Mouse (Mus musculus) adrenal gland, adult 2 months (tissue): Measurements from ENCODE around the gene Klk1b11. TPM values are rescaled to one million over a fixed set of nuclear protein-coding genes. Genes with fewer than 3 reads are reported as not detected.
"Not testable (repeated sequence)": the region's sequence is repeated elsewhere in the genome, so short reads cannot be mapped to it uniquely, and the experiment has no call there.

Experiments used
- DNase-seq: peaks from one replicate; pipeline ENCODE4 v3.0.0; 2021
- long read RNA-seq: library from polyadenylated mRNA; stranded (forward); transcript quantifications from one replicate; pipeline ENCODE4 v2.0.0, GENCODE M21; 2021
- polyA plus RNA-seq: library from polyadenylated mRNA; depleted of rRNA; stranded (reverse); fragments of >200 nt; gene quantifications from 2 replicates; pipeline ENCODE4 v1.2.3, GENCODE M21; 2012; rRNA removed
- total RNA-seq, 2 experiments: library from RNA; stranded (reverse); gene quantifications; 2 replicates each; pipeline ENCODE4 v1.2.3; 2021

Gene Klk1b11
- total RNA-seq (not detected), polyA plus RNA-seq (not detected in 2 replicates)
- long read RNA-seq = 0 reads

DNA sequence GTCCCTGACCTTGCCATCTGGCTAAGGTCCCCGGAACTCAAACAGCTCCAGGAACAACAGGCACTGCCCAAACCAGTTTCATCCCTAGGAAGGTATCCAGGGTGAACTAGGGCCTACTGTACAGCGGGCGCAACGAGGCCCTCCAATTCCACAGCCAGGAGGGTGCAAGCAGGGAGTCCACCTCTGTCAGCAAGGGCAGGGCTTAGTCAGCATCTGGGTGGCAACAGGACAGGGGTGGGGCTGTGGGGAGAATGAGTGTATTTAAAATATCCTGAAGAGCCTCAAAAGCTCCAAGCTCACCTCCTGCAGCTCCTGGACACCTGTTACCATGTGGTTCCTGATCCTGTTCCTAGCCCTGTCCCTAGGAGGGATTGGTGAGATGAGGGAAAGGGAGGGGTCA is at the start of gene Klk1b11:
Gene Klk1b11, plus strand, starts transcription at position 301 of the 400 bp plus-strand sequence.
- not testable (repeated sequence) for DNase-seq

DNA sequence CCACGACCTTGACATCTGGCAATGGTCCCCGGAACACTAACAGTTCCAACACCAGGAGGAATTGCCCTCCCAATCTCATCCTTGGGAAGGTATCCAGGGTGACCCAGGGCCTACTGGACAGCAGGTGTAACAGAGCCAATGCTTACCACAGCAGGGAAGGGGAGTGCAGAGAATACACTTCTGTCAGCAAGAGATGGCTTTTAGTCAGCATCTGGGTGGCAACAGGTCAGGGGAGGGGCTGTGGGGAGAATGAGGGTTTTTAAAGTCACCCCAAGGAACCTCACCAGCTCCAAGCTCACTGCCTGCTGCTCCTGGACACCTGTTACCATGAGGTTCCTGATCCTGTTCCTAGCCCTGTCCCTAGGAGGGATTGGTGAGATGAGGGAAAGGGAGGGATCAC is 45.3 kb upstream of the Klk1b11 start, which contains the start of gene Klk1b8:
Gene Klk1b8, plus strand, starts transcription at position 301 of the 400 bp plus-strand sequence.
- no peak for DNase-seq

DNA sequence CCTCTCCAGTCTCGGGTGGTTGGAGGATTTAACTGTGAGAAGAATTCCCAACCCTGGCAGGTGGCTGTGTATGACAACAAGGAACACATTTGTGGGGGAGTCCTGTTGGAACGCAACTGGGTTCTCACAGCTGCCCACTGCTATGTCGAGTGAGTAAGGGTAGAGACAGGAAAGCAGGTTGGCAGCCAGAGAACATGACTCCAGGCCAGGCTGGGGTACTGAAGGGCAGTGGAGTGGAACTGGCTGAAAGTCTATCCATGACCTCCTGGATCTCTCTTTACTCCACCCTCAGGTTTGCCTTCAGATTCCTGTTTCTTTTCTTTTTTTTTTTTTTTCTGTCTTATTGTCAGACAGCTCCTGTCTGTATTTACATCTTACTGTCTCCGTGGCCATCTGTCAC is 43.0 kb upstream of the Klk1b11 start:
- no peak for DNase-seq

DNA sequence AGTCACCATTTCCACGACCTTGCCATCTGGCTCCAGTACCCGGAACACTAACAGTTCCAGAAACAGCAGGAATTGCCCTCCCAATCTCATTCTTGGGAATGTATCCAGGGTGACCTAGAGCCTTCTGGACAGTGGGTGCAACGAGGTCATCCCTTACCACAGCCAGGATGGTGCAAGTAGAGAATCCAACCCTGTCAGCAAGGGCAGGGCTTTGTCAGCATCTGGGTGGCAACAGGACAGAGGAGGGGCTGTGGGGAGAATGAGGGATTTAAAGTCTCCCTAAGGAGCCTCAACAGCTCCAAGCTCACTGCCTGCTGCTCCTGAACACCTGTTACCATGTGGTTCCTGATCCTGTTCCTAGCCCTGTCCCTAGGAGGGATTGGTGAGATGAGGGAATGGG is 29.2 kb upstream of the Klk1b11 start, which contains the start of gene Klk1b1:
Gene Klk1b1, plus strand, starts transcription at position 301 of the 400 bp plus-strand sequence.
- DNase-seq = no peak

DNA sequence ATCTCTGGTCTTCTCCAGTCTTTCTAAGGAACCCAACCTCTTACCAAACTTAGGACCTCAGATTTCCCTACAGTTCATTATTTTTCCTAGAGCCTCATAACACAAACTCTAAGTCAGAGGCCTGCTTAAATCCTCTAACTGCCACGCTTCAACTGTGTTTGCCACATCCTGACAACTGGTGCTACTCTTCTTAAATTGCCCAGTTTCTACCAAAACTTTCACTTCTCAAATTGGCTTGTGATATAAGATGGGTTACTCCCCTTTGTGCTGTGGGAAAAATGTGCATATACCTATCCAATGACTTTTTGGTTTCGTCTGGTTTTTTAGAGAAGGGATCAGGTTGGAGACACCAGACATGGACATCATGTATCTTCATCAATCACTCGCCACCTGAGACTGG is 28.6 kb upstream of the Klk1b11 start:
- no peak for DNase-seq

DNA sequence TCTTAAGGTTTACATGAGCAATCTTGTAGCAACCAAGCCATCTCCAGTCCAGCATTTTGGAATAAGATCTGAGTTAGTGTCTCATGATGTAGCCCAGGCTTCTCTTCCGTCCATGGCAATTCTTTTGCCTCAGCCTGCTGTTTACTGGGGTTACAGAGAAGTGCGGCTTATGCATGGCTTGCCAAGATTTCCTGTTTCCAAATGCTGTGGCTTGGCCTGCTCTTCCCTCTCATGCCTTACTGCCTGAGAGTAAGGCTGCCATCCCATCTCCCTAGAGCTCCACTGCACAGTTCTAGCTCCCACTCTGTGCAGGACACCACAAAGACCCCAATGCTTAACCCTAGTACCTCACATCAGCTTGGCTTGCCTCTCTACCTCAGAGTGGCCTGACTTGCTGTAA is 28.1 kb upstream of the Klk1b11 start:
- DNase-seq = no peak

DNA sequence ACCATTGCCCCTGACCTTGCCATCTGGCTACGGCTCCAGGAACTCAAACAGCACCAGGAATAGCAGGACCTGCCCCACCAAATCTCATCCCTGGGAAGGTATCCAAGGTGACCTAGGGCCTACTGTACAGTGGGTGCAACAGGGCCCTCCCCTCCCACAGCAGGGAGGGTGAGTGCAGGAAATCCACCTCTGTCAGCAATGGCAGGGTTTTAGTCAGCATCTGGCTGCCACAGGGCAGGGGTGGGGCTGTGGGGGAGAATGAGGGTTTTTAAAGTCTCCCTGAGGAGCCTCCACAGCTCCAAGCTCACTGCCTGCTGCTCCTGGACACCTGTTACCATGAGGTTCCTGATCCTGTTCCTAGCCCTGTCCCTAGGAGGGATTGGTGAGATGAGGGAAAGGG is 19.9 kb upstream of the Klk1b11 start, which contains the start of gene Klk1b9:
Gene Klk1b9, plus strand, starts transcription at position 301 of the 400 bp plus-strand sequence.
- DNase-seq = not testable (repeated sequence)

DNA sequence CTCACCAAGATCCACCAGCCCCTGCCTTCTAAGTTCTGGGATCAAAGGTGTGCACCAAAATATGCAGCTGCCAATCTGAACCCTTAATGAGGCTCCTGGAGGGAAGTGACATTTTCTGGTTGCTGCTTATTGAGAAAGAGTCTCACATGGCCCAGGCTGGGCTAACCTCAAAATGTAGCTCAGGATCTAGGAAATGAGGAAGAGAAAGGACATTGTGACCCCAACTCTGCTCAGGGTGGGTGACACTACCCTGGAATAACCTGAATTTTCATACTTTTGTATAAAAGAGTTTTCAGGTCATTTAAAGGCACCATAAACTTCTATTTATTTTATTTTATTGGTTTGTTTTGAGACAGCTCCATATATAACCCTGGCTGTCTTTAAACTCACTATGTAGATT is 10.0 kb upstream of the Klk1b11 start:
- DNase-seq = no peak

DNA sequence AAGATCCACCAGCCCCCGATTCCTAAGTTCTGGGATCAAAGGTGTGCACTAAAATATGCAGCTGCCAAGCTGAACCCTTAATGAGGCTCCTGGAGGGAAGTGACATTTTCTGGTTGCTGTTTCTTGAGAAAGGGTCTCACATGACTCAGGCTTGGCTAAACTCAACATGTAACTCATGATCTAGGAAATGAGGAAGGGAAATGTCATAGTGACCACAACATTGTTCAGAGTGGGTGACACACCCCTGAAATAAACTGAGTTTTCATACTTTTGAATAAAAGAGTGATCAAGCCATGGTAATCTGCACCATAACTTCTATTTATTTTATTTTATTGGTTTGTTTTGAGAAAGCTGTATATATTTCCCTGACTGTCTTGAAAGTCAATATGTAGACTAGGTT is 856 bp upstream of the Klk1b11 start:
- DNase-seq = not testable (repeated sequence)

DNA sequence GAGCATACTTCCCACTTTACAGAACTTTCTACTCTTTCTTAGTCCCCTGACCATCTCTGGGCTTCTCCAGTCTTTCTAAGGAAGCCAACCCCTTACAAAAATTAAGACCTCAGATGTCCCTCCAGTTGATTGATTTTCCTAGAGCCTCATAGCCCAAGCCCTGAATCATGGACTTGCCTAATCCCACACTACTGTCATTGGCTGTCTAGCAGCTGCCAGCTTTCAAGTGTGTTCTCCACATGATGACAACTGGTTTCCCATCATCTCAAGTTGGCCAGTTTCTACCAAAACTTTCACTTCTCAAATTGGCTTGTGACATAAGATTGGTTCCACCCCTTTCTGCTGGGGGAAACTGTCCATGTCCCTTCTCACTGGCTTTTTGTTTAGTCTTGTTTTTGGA is 9.2 kb downstream of the Klk1b11 start:
- DNase-seq = no peak

DNA sequence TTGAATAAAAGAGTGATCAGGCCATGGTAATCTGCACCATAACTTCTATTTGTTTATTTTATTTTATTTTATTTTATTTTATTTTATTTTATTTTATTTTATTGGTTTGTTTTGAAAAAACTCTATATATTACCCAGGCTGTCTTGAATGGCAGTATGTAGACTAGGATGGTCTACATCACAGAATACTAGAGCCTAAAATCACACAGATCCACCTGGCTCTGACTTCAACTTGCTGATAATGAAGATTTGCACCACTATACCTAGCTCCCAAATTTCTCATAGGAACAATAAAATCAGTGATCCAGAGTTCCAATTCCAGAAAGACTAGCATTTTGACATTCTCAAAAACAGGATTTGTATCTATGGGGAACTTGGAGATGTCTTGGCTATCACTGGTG is 16.2 kb downstream of the Klk1b11 start, which contains the start of gene Klk1b26:
Gene Klk1b26, plus strand, starts transcription at position 301 of the 400 bp plus-strand sequence.
- DNase-seq = not testable (repeated sequence)

DNA sequence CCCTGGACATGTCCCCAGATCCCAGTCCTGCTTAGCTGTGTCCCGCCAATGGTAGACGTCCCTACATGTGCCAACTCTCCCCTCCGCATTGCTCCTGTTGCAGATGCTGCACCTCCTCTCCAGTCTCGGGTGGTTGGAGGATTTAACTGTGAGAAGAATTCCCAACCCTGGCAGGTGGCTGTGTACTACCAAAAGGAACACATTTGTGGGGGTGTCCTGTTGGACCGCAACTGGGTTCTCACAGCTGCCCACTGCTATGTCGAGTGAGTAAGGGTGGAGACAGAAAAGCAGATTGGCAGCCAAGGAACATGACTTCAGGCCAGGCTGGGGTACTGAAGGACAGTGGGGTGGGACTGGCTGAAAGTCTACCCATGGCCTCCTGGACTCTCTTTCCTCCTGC is 19.0 kb downstream of the Klk1b11 start:
- DNase-seq = not testable (repeated sequence)

DNA sequence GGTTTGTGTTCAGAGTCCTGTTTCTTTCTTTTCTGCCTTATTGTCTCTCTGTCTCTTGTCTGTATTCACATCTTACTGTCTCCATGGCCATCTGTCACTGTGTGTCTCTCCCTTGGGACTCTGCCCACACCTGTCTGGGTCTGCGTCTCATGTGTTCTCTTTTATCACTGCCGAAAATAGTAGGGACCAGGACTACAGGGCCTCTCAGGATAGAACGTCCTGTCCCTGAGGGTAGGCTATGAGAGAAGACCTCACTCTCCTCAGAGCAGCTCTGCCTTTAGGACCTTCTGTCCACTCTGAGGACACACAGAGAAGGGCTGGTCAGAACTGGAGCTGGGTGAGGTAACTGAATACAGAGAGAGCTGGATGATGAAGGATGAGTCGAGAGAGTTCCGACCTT is 19.4 kb downstream of the Klk1b11 start:
- DNase-seq = no peak

Other genes starting within 250 kb of the Klk1b11 start
- not detected for gene Klk12, start 227.0 kb upstream of the Klk1b11 start, total RNA-seq
- gene Klk12, start 227.0 kb upstream of the Klk1b11 start, polyA plus RNA-seq = not detected in 2 replicates
- gene Klk11, start 221.3 kb upstream of the Klk1b11 start, total RNA-seq = not detected
- gene Klk11, start 221.3 kb upstream of the Klk1b11 start, polyA plus RNA-seq = not detected in 2 replicates
- gene Klk10, start 214.8 kb upstream of the Klk1b11 start, total RNA-seq = under 1 TPM; 0.40 to 0.62 TPM
- 1.0 and 1.4 TPM in 2 replicates for gene Klk10, start 214.8 kb upstream of the Klk1b11 start, polyA plus RNA-seq
- gene Klk9, start 204.0 kb upstream of the Klk1b11 start, total RNA-seq = not detected
- gene Klk9, start 204.0 kb upstream of the Klk1b11 start, polyA plus RNA-seq = not detected in 2 replicates
- gene Klk8, start 198.3 kb upstream of the Klk1b11 start, total RNA-seq = 1 to 10 TPM; 3.0 to 3.5 TPM
- 1.4 and 2.3 TPM in 2 replicates for gene Klk8, start 198.3 kb upstream of the Klk1b11 start, polyA plus RNA-seq
- gene Klk7, start 184.6 kb upstream of the Klk1b11 start, total RNA-seq = not detected
- not detected in 2 replicates for gene Klk7, start 184.6 kb upstream of the Klk1b11 start, polyA plus RNA-seq
- gene Klk6, start 171.4 kb upstream of the Klk1b11 start, total RNA-seq = not detected
- gene Klk6, start 171.4 kb upstream of the Klk1b11 start, polyA plus RNA-seq = not detected in 2 replicates
- gene Klk5, start 153.9 kb upstream of the Klk1b11 start, total RNA-seq = not detected
- gene Klk5, start 153.9 kb upstream of the Klk1b11 start, polyA plus RNA-seq = not detected in 2 replicates
- not detected for gene Klk4, start 114.7 kb upstream of the Klk1b11 start, total RNA-seq
- not detected in 2 replicates for gene Klk4, start 114.7 kb upstream of the Klk1b11 start, polyA plus RNA-seq
- gene Klk15, start 62.1 kb upstream of the Klk1b11 start, total RNA-seq = not detected
- gene Klk15, start 62.1 kb upstream of the Klk1b11 start, polyA plus RNA-seq = not detected in 2 replicates
- not detected for gene Klk1b8, start 45.2 kb upstream of the Klk1b11 start, total RNA-seq
- gene Klk1b8, start 45.2 kb upstream of the Klk1b11 start, polyA plus RNA-seq = not detected in 2 replicates
- not detected for gene Klk1b1, start 29.1 kb upstream of the Klk1b11 start, total RNA-seq
- gene Klk1b1, start 29.1 kb upstream of the Klk1b11 start, polyA plus RNA-seq = not detected in 2 replicates
- gene Klk1b9, start 19.8 kb upstream of the Klk1b11 start, total RNA-seq = not detected
- not detected in 2 replicates for gene Klk1b9, start 19.8 kb upstream of the Klk1b11 start, polyA plus RNA-seq
- not detected for gene Klk1b26, start 16.3 kb downstream of the Klk1b11 start, total RNA-seq
- gene Klk1b26, start 16.3 kb downstream of the Klk1b11 start, polyA plus RNA-seq = not detected in 2 replicates
- not detected for gene Klk1b27, start 56.4 kb downstream of the Klk1b11 start, total RNA-seq
- gene Klk1b27, start 56.4 kb downstream of the Klk1b11 start, polyA plus RNA-seq = not detected in 2 replicates
- gene Klk1b21, start 106.5 kb downstream of the Klk1b11 start, total RNA-seq = not detected
- 0.33 and 0.63 TPM in 2 replicates for gene Klk1b21, start 106.5 kb downstream of the Klk1b11 start, polyA plus RNA-seq
- not detected for gene Klk1b22, start 116.8 kb downstream of the Klk1b11 start, total RNA-seq
- gene Klk1b22, start 116.8 kb downstream of the Klk1b11 start, polyA plus RNA-seq = 1.5 TPM in 1 of 2 replicates, not detected in the other
- not detected for gene Klk1b16, start 140.9 kb downstream of the Klk1b11 start, total RNA-seq
- not detected in 2 replicates for gene Klk1b16, start 140.9 kb downstream of the Klk1b11 start, polyA plus RNA-seq
- not detected for gene Klk1b24, start 192.4 kb downstream of the Klk1b11 start, total RNA-seq
- not detected in 2 replicates for gene Klk1b24, start 192.4 kb downstream of the Klk1b11 start, polyA plus RNA-seq
- gene Klk1b3, start 202.3 kb downstream of the Klk1b11 start, total RNA-seq = not detected
- gene Klk1b3, start 202.3 kb downstream of the Klk1b11 start, polyA plus RNA-seq = not detected in 2 replicates
- not detected for gene Klk1b4, start 211.6 kb downstream of the Klk1b11 start, total RNA-seq
- gene Klk1b4, start 211.6 kb downstream of the Klk1b11 start, polyA plus RNA-seq = not detected in 2 replicates
- gene Klk1b5, start 220.1 kb downstream of the Klk1b11 start, total RNA-seq = not detected
- not detected in 2 replicates for gene Klk1b5, start 220.1 kb downstream of the Klk1b11 start, polyA plus RNA-seq
- not detected for gene Klk1, start 229.5 kb downstream of the Klk1b11 start, total RNA-seq
- 0.46 and 0.67 TPM in 2 replicates for gene Klk1, start 229.5 kb downstream of the Klk1b11 start, polyA plus RNA-seq
- not detected for gene Gm36864, start 240.3 kb downstream of the Klk1b11 start, total RNA-seq
- not detected in 2 replicates for gene Gm36864, start 240.3 kb downstream of the Klk1b11 start, polyA plus RNA-seq